Mouse (Mus musculus) liver, postnatal 0 days (tissue): ENCODE results near the gene Klf12.

ENCODE experiments used
- CTCF ChIP-seq: sonication (generic); IDR thresholded peaks from 2 replicates; pipeline ENCODE4 v1.5.1; 2016; ENCODE audit warnings: antibody characterized with exemption, low read depth
- EP300 ChIP-seq: IDR thresholded peaks from 2 replicates; pipeline ENCODE4 v1.6.1; 2016; ENCODE audit warnings: antibody characterized with exemption, low read depth, mild to moderate bottlenecking

GRCm38 (mm10) chr14:100069543-100070090, 214.9 kb downstream of the Klf12 start:
- TF ChIP-seq CTCF: no peak
- no peak for TF ChIP-seq EP300
